Mouse (Mus musculus): Measurements from ENCODE around the gene Gm10153. TPM values are rescaled to one million over a fixed set of nuclear protein-coding genes. Genes with fewer than 3 reads are reported as not detected.
"Not testable (repeated sequence)": the region's sequence is repeated elsewhere in the genome, so short reads cannot be mapped to it uniquely, and the experiment has no call there.

Gm10153 gene
- total and polyA plus RNA-seq, 2 experiments = not detected

DNA sequence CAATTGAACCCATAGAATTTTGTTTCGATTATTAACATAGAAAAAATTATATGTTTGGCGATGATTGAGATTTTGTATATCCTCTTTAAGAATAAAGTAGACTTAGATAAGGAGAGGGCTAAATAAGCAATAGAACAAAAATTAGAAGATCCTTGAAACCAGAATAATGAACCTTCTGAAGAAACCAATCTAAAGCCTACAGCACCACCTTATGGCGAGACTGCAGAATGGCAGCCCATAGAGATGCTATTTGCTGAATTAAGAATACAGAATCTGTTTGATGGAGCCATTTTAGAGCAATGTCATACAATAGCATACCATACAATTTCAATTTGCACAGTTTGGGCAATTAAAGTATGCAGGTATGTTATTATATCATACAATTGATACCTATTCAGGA lies 20.4 kb downstream of the Gm10153 start:
- Histone ChIP-seq H3K27me3 (ENCODE audit: control insufficient read depth, insufficient read depth, low read length) (no peaks in the 10 kb centered on the region), H3K36me3 (ENCODE audit: control insufficient read depth, insufficient read depth, low read length) (no peaks in the 10 kb centered on the region), H3K79me2 (ENCODE audit: control insufficient read depth, insufficient read depth, low read length) (no peaks in the 10 kb centered on the region), H3K4me3 (ENCODE audit: insufficient read depth, low read depth, low read length) (no peak overlapping the region), H3K4me1 (ENCODE audit: control insufficient read depth, insufficient read depth, low read length) (no peaks in the 10 kb centered on the region), H3K9ac (ENCODE audit: low read depth, low read length) (no peak overlapping the region), H3K27ac (replicated peaks; ENCODE audit: insufficient read depth, low read depth, low read length) (no peak overlapping the region)
- TF ChIP-seq POLR2A (IDR thresholded peaks at IDR 0.05; ENCODE audit: extremely low read depth, insufficient read depth, low read length) (no peak), CTCF (IDR thresholded peaks at IDR 0.05; ENCODE audit: low read depth, low read length) (no peak)
- 50% methylated on average over 3 of the region's 3 CpGs for WGBS
- peak; percentile 24 for DNase-seq (ENCODE audit: extremely low read depth, low read depth, low spot score)

DNA sequence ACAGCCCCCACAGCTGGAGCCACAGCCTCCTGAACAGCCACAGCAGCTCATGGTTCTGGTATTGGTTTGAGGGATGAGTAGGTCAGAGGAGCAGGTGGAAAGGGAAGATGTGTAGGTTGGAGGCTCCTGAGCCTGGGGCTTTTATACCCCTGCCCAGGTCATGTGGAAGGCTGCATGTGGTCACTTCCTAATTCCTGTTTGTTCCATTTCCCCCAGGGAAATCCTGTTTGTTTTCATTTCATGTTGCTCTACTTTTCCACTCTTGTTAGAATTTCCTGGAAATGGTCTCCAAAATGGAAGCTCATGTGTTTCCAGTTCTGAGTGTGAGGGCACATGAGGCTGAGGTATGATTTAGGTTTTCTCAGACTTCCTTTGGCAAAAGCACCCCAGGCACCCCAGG lies 24.6 kb downstream of the Gm10153 start, which contains the start of gene Gm4553:
TSS of gene Gm4553 (minus strand) at position 101 of the 400 bp plus-strand sequence.
- H3K79me2 ChIP-seq (ENCODE audit: control insufficient read depth, insufficient read depth, low read length); H3K4me1 ChIP-seq (ENCODE audit: control insufficient read depth, insufficient read depth, low read length); H3K36me3 ChIP-seq (ENCODE audit: control insufficient read depth, insufficient read depth, low read length); H3K27ac ChIP-seq (replicated peaks; ENCODE audit: insufficient read depth, low read depth, low read length); H3K9ac ChIP-seq (ENCODE audit: low read depth, low read length); H3K4me3 ChIP-seq (ENCODE audit: insufficient read depth, low read depth, low read length); DNase-seq (ENCODE audit: extremely low read depth, low read depth, low spot score); H3K27me3 ChIP-seq (ENCODE audit: control insufficient read depth, insufficient read depth, low read length): not testable (repeated sequence)

DNA sequence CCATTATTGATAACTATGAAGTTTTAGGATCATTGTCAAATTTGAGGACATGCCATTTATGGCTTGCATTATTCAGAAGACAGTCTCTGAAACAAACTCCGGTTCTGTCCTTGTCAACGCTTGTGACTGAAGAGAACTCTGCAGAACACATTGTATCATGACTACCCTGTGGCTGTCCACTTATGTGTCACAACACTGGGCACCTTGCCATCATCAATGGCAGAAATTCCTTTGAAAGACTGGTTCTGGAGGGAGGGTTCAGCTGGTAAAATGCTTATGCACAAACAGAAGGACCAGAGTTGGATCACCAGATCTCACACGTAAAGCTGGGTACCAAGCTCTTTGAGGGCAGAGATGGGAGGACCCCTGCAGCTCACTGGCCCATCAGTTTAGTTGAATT lies 30.8 kb downstream of the Gm10153 start:
- Histone ChIP-seq H3K27ac (replicated peaks; ENCODE audit: insufficient read depth, low read depth, low read length) (no peak overlapping the region), H3K4me1 (ENCODE audit: control insufficient read depth, insufficient read depth, low read length) (no peaks in the 10 kb centered on the region), H3K4me3 (ENCODE audit: insufficient read depth, low read depth, low read length) (no peak overlapping the region), H3K36me3 (ENCODE audit: control insufficient read depth, insufficient read depth, low read length) (no peaks in the 10 kb centered on the region), H3K79me2 (ENCODE audit: control insufficient read depth, insufficient read depth, low read length) (no peaks in the 10 kb centered on the region), H3K27me3 (ENCODE audit: control insufficient read depth, insufficient read depth, low read length) (no peaks in the 10 kb centered on the region), H3K9ac (ENCODE audit: low read depth, low read length) (no peak overlapping the region)
- WGBS = 92% methylated on average over 3 of the region's 3 CpGs
- DNase-seq (ENCODE audit: extremely low read depth, low read depth, low spot score) = no peak
- TF ChIP-seq POLR2A (IDR thresholded peaks at IDR 0.05; ENCODE audit: extremely low read depth, insufficient read depth, low read length) (no peak), CTCF (IDR thresholded peaks at IDR 0.05; ENCODE audit: low read depth, low read length) (no peak)

DNA sequence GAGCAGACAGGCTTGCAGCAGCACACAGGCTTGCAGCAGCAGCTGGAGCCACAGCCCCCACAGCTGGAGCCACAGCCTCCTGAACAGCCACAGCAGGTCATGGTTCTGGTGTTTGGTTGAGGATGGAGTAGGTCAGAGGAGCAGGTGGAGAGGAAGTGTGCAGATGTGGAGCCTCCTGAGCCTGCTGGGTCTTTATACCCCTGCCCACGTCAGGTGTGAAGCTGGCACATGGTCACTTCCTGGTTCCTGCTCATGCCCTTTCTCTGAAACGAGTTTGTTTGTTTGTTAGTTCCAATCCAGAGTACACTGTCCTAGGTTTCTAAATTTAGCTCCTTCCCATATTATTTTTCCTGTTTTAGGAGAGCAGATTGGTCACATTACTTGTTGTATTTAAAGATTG lies 33.2 kb downstream of the Gm10153 start, which contains the start of gene Gm29735:
TSS of gene Gm29735 (minus strand) at position 101 of the 400 bp plus-strand sequence.
- DNase-seq (ENCODE audit: extremely low read depth, low read depth, low spot score); H3K27ac ChIP-seq (replicated peaks; ENCODE audit: insufficient read depth, low read depth, low read length); H3K4me1 ChIP-seq (ENCODE audit: control insufficient read depth, insufficient read depth, low read length); H3K27me3 ChIP-seq (ENCODE audit: control insufficient read depth, insufficient read depth, low read length); H3K36me3 ChIP-seq (ENCODE audit: control insufficient read depth, insufficient read depth, low read length); H3K9ac ChIP-seq (ENCODE audit: low read depth, low read length); H3K4me3 ChIP-seq (ENCODE audit: insufficient read depth, low read depth, low read length); H3K79me2 ChIP-seq (ENCODE audit: control insufficient read depth, insufficient read depth, low read length): not testable (repeated sequence)
- WGBS = 24% methylated on average over 2 of the region's 2 CpGs

- Histone ChIP-seq H3K36me3 (ENCODE audit: control insufficient read depth, insufficient read depth, low read length) (no peaks in the 10 kb centered on the region), H3K27me3 (ENCODE audit: control insufficient read depth, insufficient read depth, low read length) (no peaks in the 10 kb centered on the region), H3K79me2 (ENCODE audit: control insufficient read depth, insufficient read depth, low read length) (no peaks in the 10 kb centered on the region), H3K4me3 (ENCODE audit: insufficient read depth, low read depth, low read length) (no peak overlapping the region), H3K9ac (ENCODE audit: low read depth, low read length) (no peak overlapping the region), H3K27ac (replicated peaks; ENCODE audit: insufficient read depth, low read depth, low read length) (no peak overlapping the region), H3K4me1 (ENCODE audit: control insufficient read depth, insufficient read depth, low read length) (no peaks in the 10 kb centered on the region)
- no peak for TF ChIP-seq POLR2A (IDR thresholded peaks at IDR 0.05; ENCODE audit: extremely low read depth, insufficient read depth, low read length)
- TF ChIP-seq CTCF (IDR thresholded peaks at IDR 0.05; ENCODE audit: low read depth, low read length) = no peak
- WGBS = 60% methylated on average over 1 of the region's 1 CpGs
- no peak for DNase-seq (ENCODE audit: extremely low read depth, low read depth, low spot score)
Observed at GRCm38 (mm10) chr7:142155308-142155707, 34.9 kb downstream of the Gm10153 start.

- TF ChIP-seq POLR2A (IDR thresholded peaks at IDR 0.05; ENCODE audit: extremely low read depth, insufficient read depth, low read length) = no peak
- no peak for TF ChIP-seq CTCF (IDR thresholded peaks at IDR 0.05; ENCODE audit: low read depth, low read length)
- no peak overlapping the region for H3K4me3 ChIP-seq (ENCODE audit: insufficient read depth, low read depth, low read length)
- no peak overlapping the region for H3K9ac ChIP-seq (ENCODE audit: low read depth, low read length)
- no peak overlapping the region for H3K27ac ChIP-seq (replicated peaks; ENCODE audit: insufficient read depth, low read depth, low read length)
- no peak for DNase-seq (ENCODE audit: extremely low read depth, low read depth, low spot score)
- H3K27me3 ChIP-seq (ENCODE audit: control insufficient read depth, insufficient read depth, low read length) = no peaks in the 10 kb centered on the region
- H3K36me3 ChIP-seq (ENCODE audit: control insufficient read depth, insufficient read depth, low read length) = no peaks in the 10 kb centered on the region
- H3K4me1 ChIP-seq (ENCODE audit: control insufficient read depth, insufficient read depth, low read length) = no peaks in the 10 kb centered on the region
- 80% methylated on average over 4 of the region's 4 CpGs for WGBS
- H3K79me2 ChIP-seq (ENCODE audit: control insufficient read depth, insufficient read depth, low read length) = no peaks in the 10 kb centered on the region
Observed at GRCm38 (mm10) chr7:142152191-142152590, 38.0 kb downstream of the Gm10153 start.

All from liver, adult 2 months (tissue).